Mouse (Mus musculus) thymus, adult 2 months (tissue): ENCODE data around the gene Trp53rka. TPM values are rescaled to one million over a fixed set of nuclear protein-coding genes. Genes with fewer than 3 reads are reported as not detected.
A peak's percentile ranks its signal among the peaks of the same experiment; 100 is the strongest.

ENCODE experiments used
- DNase-seq: peaks from one replicate; pipeline ENCODE4 v3.0.0; 2021
- H3K27ac ChIP-seq: fragments of 200-500 bp; 2 replicates; pipeline ENCODE4 v1.5.1; 2012; ENCODE audit warnings: low read length, control low read depth; ENCODE audit not compliant: control insufficient read depth, insufficient read depth
- H3K27me3 ChIP-seq: fragments of 200-500 bp; 2 replicates; pipeline ENCODE4 v1.6.1; 2012; ENCODE audit warnings: mild to moderate bottlenecking, low read length, moderate library complexity, mixed read lengths; ENCODE audit not compliant: control insufficient read depth, insufficient read depth
- H3K36me3 ChIP-seq: fragments of 200-500 bp; 2 replicates; pipeline ENCODE4 v1.6.1; 2012; ENCODE audit warnings: mild to moderate bottlenecking, low read length, moderate library complexity; ENCODE audit not compliant: control insufficient read depth, insufficient read depth
- H3K4me1 ChIP-seq: fragments of 200-500 bp; replicated peaks from 2 replicates; pipeline ENCODE4 v1.6.1; 2012; ENCODE audit warnings: low read length; ENCODE audit not compliant: control insufficient read depth, insufficient read depth
- H3K4me3 ChIP-seq: fragments of 200-500 bp; 2 replicates; pipeline ENCODE4 v1.5.1; 2012; ENCODE audit warnings: mild to moderate bottlenecking, low read length, control low read depth, moderate library complexity; ENCODE audit not compliant: control insufficient read depth, insufficient read depth
- CTCF ChIP-seq: fragments of 200-500 bp; IDR thresholded peaks from 2 replicates; pipeline ENCODE4 v1.5.1; 2012; ENCODE audit warnings: mild to moderate bottlenecking, control low read depth, low read length, moderate library complexity, borderline replicate concordance; ENCODE audit not compliant: control insufficient read depth, poor library complexity, insufficient read depth; ENCODE audit errors: extremely low read depth
- POLR2A ChIP-seq: fragments of 200-500 bp; IDR thresholded peaks from 2 replicates; pipeline ENCODE4 v1.6.1; 2012; ENCODE audit warnings: mild to moderate bottlenecking, low read length, control low read depth, moderate library complexity; ENCODE audit not compliant: control insufficient read depth, poor library complexity, insufficient read depth; ENCODE audit errors: extremely low read depth
- WGBS: fragments of 180-500 bp; shearing (Covaris S2); methylation state at CpG from one replicate; pipeline ENCODE4 v1.1.7; 2018; 5-methylcytosine and 5-hydroxymethylcytosine counted together
- polyA plus RNA-seq: library from polyadenylated mRNA; depleted of rRNA; stranded (reverse); fragments of >200 nt; gene quantifications from 2 replicates; pipeline ENCODE4 v1.2.3, GENCODE M21; 2012

Trp53rka gene
- polyA plus RNA-seq, 1 experiment, result 32.2 TPM

GRCm38 (mm10) chr2:165503259-165504203, 10.4 kb upstream of the Trp53rka start, which contains the start of gene Slc2a10:
Gene Slc2a10 (plus strand): TSS chr2:165503787.
- no peaks in the 10 kb centered on the region for H3K4me1 ChIP-seq
- no peak for DNase-seq
- no peak for TF ChIP-seq CTCF
- no peak for TF ChIP-seq POLR2A
- H3K4me3 ChIP-seq, result no peak within 1 kb of the TSS
- no peaks in the 10 kb centered on the region for H3K36me3 ChIP-seq
- H3K27me3 ChIP-seq, result peaks cover 4% of the 10 kb centered on the region; the same call in 1 of the 2 replicates
- WGBS, result 12% methylated on average over 31 of the region's 32 CpGs
- no peak within 1 kb of the TSS for H3K27ac ChIP-seq

GRCm38 (mm10) chr2:165498816-165499215, 5.7 kb upstream of the Trp53rka start:
- peaks cover under 1% of the 10 kb centered on the region; the same call in 1 of the 2 replicates for H3K4me1 ChIP-seq
- no peak for DNase-seq
- H3K36me3 ChIP-seq, result no peaks in the 10 kb centered on the region
- H3K4me3 ChIP-seq, result no peak overlapping the region
- 63% methylated on average over 6 of the region's 6 CpGs for WGBS
- no peak overlapping the region for H3K27ac ChIP-seq
- no peak for TF ChIP-seq CTCF
- TF ChIP-seq POLR2A, result no peak
- peaks cover 4% of the 10 kb centered on the region; the same call in 1 of the 2 replicates for H3K27me3 ChIP-seq

GRCm38 (mm10) chr2:165497706-165498275, 4.7 kb upstream of the Trp53rka start:
- H3K27ac ChIP-seq, result no peak overlapping the region
- no peak overlapping the region for H3K4me3 ChIP-seq
- H3K36me3 ChIP-seq, result no peaks in the 10 kb centered on the region
- WGBS, result 87% methylated on average over 2 of the region's 2 CpGs
- H3K4me1 ChIP-seq, result peaks cover 5% of the 10 kb centered on the region
- no peaks in the 10 kb centered on the region for H3K27me3 ChIP-seq
- TF ChIP-seq CTCF (no peak), POLR2A (no peak)
- no peak for DNase-seq

- no peaks in the 10 kb centered on the region for H3K36me3 ChIP-seq
- H3K27ac ChIP-seq, result no peak overlapping the region
- no peaks in the 10 kb centered on the region for H3K27me3 ChIP-seq
- H3K4me3 ChIP-seq, result no peak overlapping the region
- DNase-seq, result peak; percentile 80
- TF ChIP-seq CTCF (peak; percentile 46; the same call in 1 of the 2 replicates), POLR2A (no peak)
- H3K4me1 ChIP-seq, result peaks cover 9% of the 10 kb centered on the region
Observed at GRCm38 (mm10) chr2:165496251-165496650, 3.1 kb upstream of the Trp53rka start.

- WGBS, result 43% methylated on average over 2 of the region's 2 CpGs
- Histone ChIP-seq H3K4me3 (no peak overlapping the region), H3K27me3 (no peaks in the 10 kb centered on the region), H3K4me1 (peaks cover 9% of the 10 kb centered on the region), H3K36me3 (no peaks in the 10 kb centered on the region; the same call in 1 of the 2 replicates), H3K27ac (no peak overlapping the region)
- no peak for DNase-seq
- TF ChIP-seq POLR2A (no peak), CTCF (no peak)
Observed at GRCm38 (mm10) chr2:165494495-165494894, 1.4 kb upstream of the Trp53rka start.

GRCm38 (mm10) chr2:165493587-165494210, 575 bp upstream of the Trp53rka start:
- TF ChIP-seq POLR2A, result no peak
- no peak for TF ChIP-seq CTCF
- peak; percentile 14 for DNase-seq
- Histone ChIP-seq H3K4me3 (peak overlapping the region; percentile 71), H3K36me3 (no peaks in the 10 kb centered on the region; the same call in 1 of the 2 replicates), H3K27ac (no peak overlapping the region), H3K27me3 (no peaks in the 10 kb centered on the region), H3K4me1 (peaks cover 9% of the 10 kb centered on the region)
- WGBS, result 51% methylated on average over 17 of the region's 17 CpGs
